Mouse (Mus musculus) thymus, adult 2 months (tissue): ENCODE measurements around the gene Fam83g.

ENCODE experiments used
- CTCF ChIP-seq: fragments of 200-500 bp; IDR thresholded peaks from 2 replicates; pipeline ENCODE4 v1.5.1; 2012; ENCODE audit warnings: mild to moderate bottlenecking, control low read depth, low read length, moderate library complexity, borderline replicate concordance; ENCODE audit not compliant: control insufficient read depth, poor library complexity, insufficient read depth; ENCODE audit errors: extremely low read depth
- POLR2A ChIP-seq: fragments of 200-500 bp; IDR thresholded peaks from 2 replicates; pipeline ENCODE4 v1.6.1; 2012; ENCODE audit warnings: mild to moderate bottlenecking, low read length, control low read depth, moderate library complexity; ENCODE audit not compliant: control insufficient read depth, poor library complexity, insufficient read depth; ENCODE audit errors: extremely low read depth

GRCm38 (mm10) chr11:61674839-61675159, 9.1 kb upstream of the Fam83g start:
- TF ChIP-seq CTCF (no peak), POLR2A (no peak)
